Mouse (Mus musculus): ENCODE results near the gene Sox5. TPM values are rescaled to one million over a fixed set of nuclear protein-coding genes. Genes with fewer than 3 reads are reported as not detected.

Sox5 gene
- polyA plus RNA-seq, 1 experiment from 2014 or later, result 34.8 TPM

GRCm38 (mm10) chr6:144547141-144547540, 234.6 kb downstream of the Sox5 start:
- no peak overlapping the region for H3K4me3 ChIP-seq (replicated peaks)
- H3K4me1 ChIP-seq, result no peaks in the 10 kb centered on the region
- no peaks in the 10 kb centered on the region for H3K27me3 ChIP-seq (replicated peaks)
- no peak overlapping the region for H3K4me2 ChIP-seq
- H3K9me3 ChIP-seq (replicated peaks), result no peaks in the 10 kb centered on the region
- no peaks in the 10 kb centered on the region for H3K36me3 ChIP-seq
- no peak overlapping the region for H3K9ac ChIP-seq (replicated peaks)
- H3K27ac ChIP-seq (replicated peaks), result no peak overlapping the region
- ATAC-seq (ENCODE audit: low FRiP score), result no peak

GRCm38 (mm10) chr6:144545549-144545948, 236.2 kb downstream of the Sox5 start:
- ATAC-seq (ENCODE audit: low FRiP score), result no peak
- H3K4me3 ChIP-seq (replicated peaks), result no peak overlapping the region
- H3K36me3 ChIP-seq, result no peaks in the 10 kb centered on the region
- no peak overlapping the region for H3K4me2 ChIP-seq
- no peaks in the 10 kb centered on the region for H3K27me3 ChIP-seq (replicated peaks)
- WGBS, result 92% methylated on average over 8 of the region's 8 CpGs
- H3K9me3 ChIP-seq (replicated peaks), result no peaks in the 10 kb centered on the region
- no peak overlapping the region for H3K27ac ChIP-seq (replicated peaks)
- H3K9ac ChIP-seq (replicated peaks), result no peak overlapping the region
- H3K4me1 ChIP-seq, result no peaks in the 10 kb centered on the region

GRCm38 (mm10) chr6:144541316-144541715, 240.5 kb downstream of the Sox5 start:
- Histone ChIP-seq H3K27ac (replicated peaks) (no peak overlapping the region), H3K4me3 (replicated peaks) (no peak overlapping the region), H3K36me3 (no peaks in the 10 kb centered on the region), H3K9ac (replicated peaks) (no peak overlapping the region), H3K27me3 (replicated peaks) (no peaks in the 10 kb centered on the region), H3K4me1 (no peaks in the 10 kb centered on the region), H3K4me2 (no peak overlapping the region), H3K9me3 (replicated peaks) (no peaks in the 10 kb centered on the region)
- WGBS, result 88% methylated on average over 9 of the region's 9 CpGs
- ATAC-seq (ENCODE audit: low FRiP score), result no peak

- Histone ChIP-seq H3K9me3 (replicated peaks) (no peaks in the 10 kb centered on the region), H3K36me3 (no peaks in the 10 kb centered on the region), H3K4me1 (no peaks in the 10 kb centered on the region), H3K4me3 (replicated peaks) (no peak overlapping the region), H3K4me2 (no peak overlapping the region), H3K9ac (replicated peaks) (no peak overlapping the region), H3K27ac (replicated peaks) (no peak overlapping the region), H3K27me3 (replicated peaks) (no peaks in the 10 kb centered on the region)
- no peak for ATAC-seq (ENCODE audit: low FRiP score)
- WGBS, result 84% methylated on average over 18 of the region's 18 CpGs
Measured at GRCm38 (mm10) chr6:144539439-144540192, 242.2 kb downstream of the Sox5 start.

- whole genome bisulfite sequencing, result 47% methylated on average over 11 of the region's 11 CpGs
- Histone ChIP-seq H3K4me2 (no peak overlapping the region), H3K9ac (replicated peaks) (no peak overlapping the region), H3K27me3 (replicated peaks) (no peaks in the 10 kb centered on the region), H3K9me3 (replicated peaks) (no peaks in the 10 kb centered on the region), H3K4me1 (0 out of 2 replicates have a peak, but pooled peaks cover 4% of the 10 kb centered on the region), H3K4me3 (replicated peaks) (no peak overlapping the region), H3K27ac (replicated peaks) (no peak overlapping the region), H3K36me3 (no peaks in the 10 kb centered on the region)
- no peak for ATAC-seq (ENCODE audit: low FRiP score)
Measured at GRCm38 (mm10) chr6:144523479-144523878, 258.3 kb downstream of the Sox5 start.

DNA sequence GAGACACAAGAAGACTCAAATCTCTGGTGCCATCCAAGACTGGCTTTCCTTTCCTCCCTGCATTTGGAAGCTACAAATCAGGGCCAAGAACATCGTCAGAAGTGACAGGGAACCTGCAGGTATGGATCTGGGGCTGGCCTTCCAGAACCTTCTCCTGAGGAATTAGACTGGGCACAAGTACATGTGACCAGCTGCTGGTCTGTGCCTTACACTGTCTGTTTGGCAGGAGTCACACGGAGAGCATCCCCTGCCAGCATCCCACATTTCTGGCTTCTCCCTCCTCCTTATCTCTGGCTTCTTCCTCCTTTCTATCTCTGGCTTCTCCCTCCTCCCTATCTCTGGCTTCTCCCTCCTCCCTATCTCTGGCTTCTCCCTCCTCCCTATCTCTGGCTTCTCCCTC, 263.0 kb downstream of the Sox5 start:
- no peak overlapping the region for H3K9ac ChIP-seq (replicated peaks)
- H3K36me3 ChIP-seq, result no peaks in the 10 kb centered on the region
- H3K4me3 ChIP-seq (replicated peaks), result no peak overlapping the region
- no peak for ATAC-seq (ENCODE audit: low FRiP score)
- H3K9me3 ChIP-seq (replicated peaks), result no peaks in the 10 kb centered on the region
- no peak overlapping the region for H3K27ac ChIP-seq (replicated peaks)
- H3K27me3 ChIP-seq (replicated peaks), result 0 out of 2 replicates have a peak, but pooled peaks cover 5% of the 10 kb centered on the region
- H3K4me2 ChIP-seq, result no peak overlapping the region
- 88% methylated on average over 2 of the region's 2 CpGs for WGBS
- H3K4me1 ChIP-seq, result 0 out of 2 replicates have a peak, but pooled peaks cover 4% of the 10 kb centered on the region

GRCm38 (mm10) chr6:144515905-144516304, 265.9 kb downstream of the Sox5 start:
- Histone ChIP-seq H3K36me3 (no peaks in the 10 kb centered on the region), H3K4me2 (no peak overlapping the region), H3K4me1 (no peaks in the 10 kb centered on the region), H3K9ac (replicated peaks) (no peak overlapping the region), H3K27ac (replicated peaks) (no peak overlapping the region), H3K9me3 (replicated peaks) (no peaks in the 10 kb centered on the region), H3K27me3 (replicated peaks) (0 out of 2 replicates have a peak, but pooled peaks cover 5% of the 10 kb centered on the region), H3K4me3 (replicated peaks) (no peak overlapping the region)
- ATAC-seq (ENCODE audit: low FRiP score), result no peak
- WGBS, result 93% methylated on average over 8 of the region's 8 CpGs

- Histone ChIP-seq H3K9me3 (replicated peaks) (no peaks in the 10 kb centered on the region), H3K4me2 (no peak overlapping the region), H3K4me3 (replicated peaks) (no peak overlapping the region), H3K27ac (replicated peaks) (no peak overlapping the region), H3K9ac (replicated peaks) (no peak overlapping the region), H3K27me3 (replicated peaks) (0 out of 2 replicates have a peak, but pooled peaks cover 5% of the 10 kb centered on the region), H3K36me3 (no peaks in the 10 kb centered on the region), H3K4me1 (no peaks in the 10 kb centered on the region)
- no peak for ATAC-seq (ENCODE audit: low FRiP score)
- 61% methylated on average over 8 of the region's 8 CpGs for WGBS
Measured at GRCm38 (mm10) chr6:144513761-144514160, 268.0 kb downstream of the Sox5 start.

DNA sequence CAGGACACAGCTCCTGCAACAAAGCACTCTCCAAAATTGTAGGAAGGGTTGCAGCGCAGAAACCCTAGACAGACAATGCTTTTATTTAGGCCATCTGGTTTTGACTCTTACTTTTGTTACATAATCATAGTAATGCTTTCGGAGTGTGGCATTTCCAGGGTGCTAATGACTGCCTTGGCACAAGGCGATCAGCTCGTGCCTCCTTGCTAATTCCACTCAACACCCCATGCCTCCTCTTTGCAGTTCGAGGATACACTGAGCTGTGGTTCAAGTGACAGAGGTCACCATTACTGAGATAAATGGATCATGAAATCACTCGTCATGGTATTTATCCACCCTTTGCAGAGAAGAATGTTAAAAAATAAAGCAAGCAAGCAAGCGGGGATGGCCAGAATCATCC, 269.9 kb downstream of the Sox5 start:
- no peak overlapping the region for H3K4me3 ChIP-seq (replicated peaks)
- H3K4me1 ChIP-seq, result no peaks in the 10 kb centered on the region
- no peak overlapping the region for H3K4me2 ChIP-seq
- H3K9me3 ChIP-seq (replicated peaks), result no peaks in the 10 kb centered on the region
- WGBS, result 40% methylated on average over 7 of the region's 7 CpGs
- H3K36me3 ChIP-seq, result no peaks in the 10 kb centered on the region
- no peak for ATAC-seq (ENCODE audit: low FRiP score)
- H3K27ac ChIP-seq (replicated peaks), result no peak overlapping the region
- H3K27me3 ChIP-seq (replicated peaks), result 0 out of 2 replicates have a peak, but pooled peaks cover 5% of the 10 kb centered on the region
- H3K9ac ChIP-seq (replicated peaks), result no peak overlapping the region

GRCm38 (mm10) chr6:144510147-144510546, 271.6 kb downstream of the Sox5 start:
- H3K4me3 ChIP-seq (replicated peaks), result no peak overlapping the region
- no peak overlapping the region for H3K4me2 ChIP-seq
- no peak overlapping the region for H3K9ac ChIP-seq (replicated peaks)
- no peaks in the 10 kb centered on the region for H3K9me3 ChIP-seq (replicated peaks)
- no peak overlapping the region for H3K27ac ChIP-seq (replicated peaks)
- no peaks in the 10 kb centered on the region for H3K36me3 ChIP-seq
- H3K4me1 ChIP-seq, result no peaks in the 10 kb centered on the region
- 89% methylated on average over 6 of the region's 6 CpGs for WGBS
- no peak for ATAC-seq (ENCODE audit: low FRiP score)
- H3K27me3 ChIP-seq (replicated peaks), result 0 out of 2 replicates have a peak, but pooled peaks cover 2% of the 10 kb centered on the region

DNA sequence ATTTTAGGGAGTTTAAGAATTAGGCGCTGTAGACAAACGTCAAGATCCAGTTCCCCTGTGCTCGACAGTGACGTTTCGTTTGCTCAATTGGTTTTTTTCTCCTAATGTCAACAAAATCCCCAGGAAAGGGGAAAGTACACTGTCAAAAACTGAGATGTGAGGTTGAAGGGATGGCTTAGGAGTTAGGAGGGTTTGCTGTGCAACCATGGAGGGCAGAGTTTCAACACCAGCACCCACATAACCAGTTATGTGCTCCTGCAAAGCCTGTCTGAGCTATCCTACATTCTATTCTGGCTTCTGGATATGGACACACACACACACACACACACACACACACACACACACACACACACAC, 277.6 kb downstream of the Sox5 start:
- Histone ChIP-seq H3K9me3 (replicated peaks) (no peaks in the 10 kb centered on the region), H3K4me1 (0 out of 2 replicates have a peak, but pooled peaks cover 4% of the 10 kb centered on the region), H3K4me3 (replicated peaks) (no peak overlapping the region), H3K4me2 (no peak overlapping the region), H3K9ac (replicated peaks) (no peak overlapping the region), H3K36me3 (no peaks in the 10 kb centered on the region), H3K27ac (replicated peaks) (no peak overlapping the region), H3K27me3 (replicated peaks) (no peaks in the 10 kb centered on the region)
- ATAC-seq (ENCODE audit: low FRiP score), result no peak
- 80% methylated on average over 5 of the region's 5 CpGs for WGBS

DNA sequence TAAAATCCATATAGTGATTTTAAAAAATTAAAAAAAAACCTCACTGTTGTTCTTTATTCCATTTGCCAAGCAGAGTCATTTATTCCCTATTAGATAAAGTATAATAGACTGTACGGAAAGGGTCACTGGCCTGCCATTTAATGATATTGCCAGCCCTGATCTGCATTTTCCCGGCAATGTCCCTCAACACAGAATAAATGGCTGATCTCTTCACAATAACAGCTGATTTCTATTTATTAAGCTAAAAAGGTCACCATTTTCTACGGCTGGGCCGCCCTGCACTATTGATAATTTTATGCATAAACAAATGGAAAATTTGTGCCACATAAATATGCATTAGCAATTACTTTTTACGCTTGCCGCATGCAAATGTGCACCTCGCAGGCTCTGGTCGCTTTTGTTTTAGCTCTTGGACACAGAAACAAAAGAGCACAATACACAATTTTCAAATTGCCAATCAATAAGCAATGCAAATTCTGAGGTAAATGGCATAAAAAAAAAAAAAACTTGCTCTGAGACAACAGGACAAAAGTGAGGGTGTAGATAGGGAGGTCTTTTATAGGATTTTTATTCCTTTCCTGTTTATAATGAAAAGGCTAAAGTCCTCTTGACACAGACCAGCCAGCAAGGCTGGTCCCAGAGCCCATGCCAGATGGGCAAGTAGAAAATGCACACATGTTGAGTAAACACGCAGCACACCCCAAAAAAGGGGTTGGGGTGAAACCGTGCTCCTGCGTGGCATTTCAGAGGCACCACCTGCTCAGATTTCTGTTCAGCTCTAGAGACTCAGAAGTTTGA, 278.2 kb downstream of the Sox5 start:
- Histone ChIP-seq H3K4me1 (0 out of 2 replicates have a peak, but pooled peaks cover 4% of the 10 kb centered on the region), H3K27me3 (replicated peaks) (no peaks in the 10 kb centered on the region), H3K9me3 (replicated peaks) (no peaks in the 10 kb centered on the region), H3K4me3 (replicated peaks) (no peak overlapping the region), H3K27ac (replicated peaks) (no peak overlapping the region), H3K36me3 (no peaks in the 10 kb centered on the region), H3K4me2 (no peak overlapping the region), H3K9ac (replicated peaks) (no peak overlapping the region)
- no peak for ATAC-seq (ENCODE audit: low FRiP score)
- WGBS, result 36% methylated on average over 11 of the region's 11 CpGs

Data from neural tube, embryonic 15.5 days (tissue).